30 mouse cellular contexts compared by ENCODE assay signal in the genomic region with DNA sequence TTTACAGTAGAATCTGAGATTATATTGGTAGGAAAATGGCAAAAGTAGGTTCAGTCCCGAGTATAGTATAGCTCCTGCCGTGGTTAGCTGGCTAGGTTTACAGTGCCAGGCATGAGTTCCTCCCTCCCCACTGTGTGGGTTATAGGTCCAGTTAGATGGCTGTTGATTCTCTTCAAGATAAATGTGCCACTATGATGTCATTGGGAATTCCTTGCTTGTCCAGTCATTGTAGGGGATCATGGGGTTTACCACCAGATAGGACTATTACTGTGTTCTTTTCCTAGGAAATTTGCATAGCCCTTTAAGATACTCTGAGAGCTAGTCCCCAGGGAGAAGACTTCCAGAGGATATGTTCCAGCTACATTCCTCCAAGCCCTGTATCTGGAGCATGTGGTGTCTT.
"Had no signal": no experiment of that assay in that cellular context is flagged by ENCODE, and none has a peak within 500 bp of the region (broad histone marks: within the 10 kb centered on the region; RNA-seq: fewer than 3 reads in every experiment).

No protein-coding gene starts in this region.

- H3K4me3 ChIP-seq: left cerebral cortex, adult 2 months; limb, embryonic 10.5 days; limb, embryonic 12.5 days; limb, embryonic 13.5 days; limb, embryonic 15.5 days; liver, embryonic 12.5 days; liver, embryonic 13.5 days; liver, embryonic 15.5 days; lung, embryonic 15.5 days; megakaryocyte, embryonic 14.5 days; midbrain, embryonic 10.5 days; midbrain, embryonic 12.5 days; midbrain, embryonic 13.5 days; midbrain, embryonic 15.5 days; myocyte had no signal

- H3K9me3 ChIP-seq: limb, embryonic 10.5 days; limb, embryonic 12.5 days; limb, embryonic 13.5 days; limb, embryonic 15.5 days; liver, embryonic 12.5 days; liver, embryonic 13.5 days; liver, embryonic 15.5 days; lung, embryonic 15.5 days; megakaryocyte, embryonic 14.5 days; midbrain, embryonic 10.5 days; midbrain, embryonic 12.5 days; midbrain, embryonic 13.5 days; midbrain, embryonic 15.5 days had no signal

- H3K36me3 ChIP-seq: limb, embryonic 10.5 days; limb, embryonic 12.5 days; limb, embryonic 13.5 days; limb, embryonic 15.5 days; liver, embryonic 12.5 days; liver, embryonic 13.5 days; liver, embryonic 15.5 days; lung, embryonic 15.5 days; midbrain, embryonic 10.5 days; midbrain, embryonic 12.5 days; midbrain, embryonic 13.5 days; midbrain, embryonic 15.5 days had no signal

- H3K27ac ChIP-seq: left cerebral cortex, adult 2 months; limb, embryonic 10.5 days; limb, embryonic 12.5 days; limb, embryonic 13.5 days; limb, embryonic 15.5 days; liver, embryonic 12.5 days; liver, embryonic 13.5 days; liver, embryonic 14.5 days; liver, embryonic 15.5 days; lung, embryonic 15.5 days; macrophage; midbrain, embryonic 10.5 days; midbrain, embryonic 12.5 days; midbrain, embryonic 13.5 days; midbrain, embryonic 15.5 days had no signal

- H3K4me2 ChIP-seq: limb, embryonic 12.5 days; limb, embryonic 13.5 days; limb, embryonic 15.5 days; liver, embryonic 11.5 days; liver, embryonic 12.5 days; liver, embryonic 13.5 days; liver, embryonic 15.5 days; lung, embryonic 14.5 days; lung, embryonic 15.5 days; midbrain, embryonic 12.5 days; midbrain, embryonic 13.5 days; midbrain, embryonic 15.5 days had no signal

- H3K9ac ChIP-seq: limb, embryonic 12.5 days; limb, embryonic 13.5 days; limb, embryonic 15.5 days; liver, embryonic 12.5 days; liver, embryonic 13.5 days; liver, embryonic 14.5 days; liver, embryonic 15.5 days; liver, postnatal 0 days; lung, embryonic 14.5 days; lung, embryonic 15.5 days; midbrain, embryonic 12.5 days; midbrain, embryonic 13.5 days; midbrain, embryonic 15.5 days had no signal

- H3K27me3 ChIP-seq: limb, embryonic 12.5 days; limb, embryonic 13.5 days; limb, embryonic 15.5 days; liver, embryonic 12.5 days; liver, embryonic 13.5 days; liver, embryonic 15.5 days; lung, embryonic 15.5 days; megakaryocyte, embryonic 14.5 days; midbrain, embryonic 12.5 days; midbrain, embryonic 13.5 days; midbrain, embryonic 15.5 days had no signal

- H3K4me1 ChIP-seq: limb, embryonic 12.5 days; limb, embryonic 13.5 days; limb, embryonic 15.5 days; lung, embryonic 15.5 days; midbrain, embryonic 12.5 days; midbrain, embryonic 13.5 days; midbrain, embryonic 15.5 days had no signal

- DNase-seq: left cerebral cortex, postnatal 4 days; liver; liver, embryonic 13.5 days; liver, postnatal 0 days; lung, adult 18-20 months; lung, adult 2 months; lung, embryonic 14.5 days; lung, postnatal 10 days; lung, postnatal 14 days; lung, postnatal 36 days; lung, postnatal 4 days; midbrain, embryonic 14.5 days had no signal

- ATAC-seq: liver, embryonic 12.5 days; liver, postnatal 0 days; lung, postnatal 0 days; midbrain, embryonic 13.5 days; midbrain, embryonic 15.5 days had no signal
